Mouse (Mus musculus) G1E-ER4 (cell line): ENCODE measurements around the gene Ackr3. TPM values are rescaled to one million over a fixed set of nuclear protein-coding genes. Genes with fewer than 3 reads are reported as not detected.

Source experiments
- GATA1 ChIP-seq: IDR thresholded peaks from one replicate; pipeline ENCODE4 v1.8.0; 2012; ENCODE audit warnings: low read length, inconsistent platforms
- polyA plus RNA-seq: library from polyadenylated mRNA; stranded (reverse); fragments of >175 nt; gene quantifications from 2 replicates; pipeline ENCODE4 v1.2.3, GENCODE M21; 2012

The Ackr3 gene
- not detected in 2 replicates for polyA plus RNA-seq

GRCm38 (mm10) chr1:90203783-90204690 lies at the start of gene Ackr3:
Ackr3 (plus strand) TSS chr1:90203980.
- TF ChIP-seq GATA1, result no peak

- TF ChIP-seq GATA1, result no peak
Observed at GRCm38 (mm10) chr1:90156589-90156988, 47.2 kb upstream of the Ackr3 start.

DNA sequence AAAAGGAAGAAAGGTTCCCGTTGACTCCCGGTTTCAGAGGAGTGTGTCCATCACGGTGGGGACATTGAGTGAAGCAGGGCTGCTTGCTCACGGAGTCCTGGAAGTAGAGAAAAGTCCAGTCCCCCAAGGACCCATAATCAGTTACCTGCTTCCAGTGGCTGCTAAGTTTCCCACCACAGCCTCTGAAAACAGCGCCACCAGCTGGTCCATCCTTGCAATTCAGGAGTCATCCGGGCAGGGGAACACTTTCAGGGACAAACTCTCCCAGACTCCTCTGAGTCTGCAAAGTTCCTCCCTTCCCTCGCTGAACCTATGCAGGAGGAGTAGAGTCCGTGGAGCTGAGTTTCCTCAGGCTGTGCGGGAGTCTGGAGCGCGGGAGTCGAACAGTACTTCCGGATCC lies 43.9 kb upstream of the Ackr3 start:
- TF ChIP-seq GATA1, result no peak

GRCm38 (mm10) chr1:90161623-90162022 lies 42.2 kb upstream of the Ackr3 start:
- TF ChIP-seq GATA1, result no peak

GRCm38 (mm10) chr1:90162379-90162857 lies 41.4 kb upstream of the Ackr3 start:
- no peak for TF ChIP-seq GATA1

GRCm38 (mm10) chr1:90163161-90163560 lies 40.6 kb upstream of the Ackr3 start:
- no peak for TF ChIP-seq GATA1

DNA sequence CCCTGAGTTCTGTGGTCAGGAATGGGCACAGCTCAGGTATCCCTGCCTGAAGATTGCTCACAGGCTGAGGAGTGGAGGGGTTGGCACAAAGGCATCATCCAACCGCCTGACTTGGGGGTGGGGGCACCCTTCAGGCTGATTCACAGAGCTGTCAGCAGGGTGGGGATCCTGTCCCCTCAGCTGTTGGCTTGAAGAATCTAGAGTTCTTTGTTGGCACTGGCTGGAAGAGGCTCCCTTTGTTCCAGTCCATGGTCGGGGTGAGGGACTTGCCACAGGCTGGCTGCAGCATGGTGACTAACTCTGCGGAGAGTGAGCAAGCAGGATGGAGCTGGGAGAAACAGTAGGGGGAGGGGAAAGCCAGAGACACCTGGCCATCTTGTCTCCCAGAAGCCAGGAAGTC lies 39.5 kb upstream of the Ackr3 start:
- TF ChIP-seq GATA1, result no peak

GRCm38 (mm10) chr1:90174338-90174737 lies 29.4 kb upstream of the Ackr3 start:
- TF ChIP-seq GATA1, result no peak

GRCm38 (mm10) chr1:90176223-90176622 lies 27.6 kb upstream of the Ackr3 start:
- TF ChIP-seq GATA1, result no peak

DNA sequence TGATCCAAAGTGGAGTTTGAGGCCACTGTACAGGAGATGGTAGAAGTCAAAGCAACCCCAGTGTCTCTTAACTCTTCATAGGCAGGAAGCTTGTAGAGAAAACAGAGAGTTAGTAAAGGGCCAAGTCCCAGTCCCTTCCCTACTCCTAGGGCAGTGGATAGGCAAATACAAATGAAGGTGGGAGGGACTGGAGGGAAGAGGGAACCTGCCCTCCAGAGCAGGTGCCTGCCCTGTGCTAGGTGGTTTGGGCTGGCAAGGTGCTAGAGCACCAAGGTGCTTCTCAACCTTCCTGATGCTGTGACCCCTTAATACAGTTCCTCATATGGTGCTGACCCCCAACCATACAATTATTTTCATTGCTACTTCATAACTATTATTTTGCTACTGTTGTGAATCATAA lies 26.2 kb upstream of the Ackr3 start:
- TF ChIP-seq GATA1, result no peak

GRCm38 (mm10) chr1:90177978-90178377 lies 25.8 kb upstream of the Ackr3 start:
- no peak for TF ChIP-seq GATA1

DNA sequence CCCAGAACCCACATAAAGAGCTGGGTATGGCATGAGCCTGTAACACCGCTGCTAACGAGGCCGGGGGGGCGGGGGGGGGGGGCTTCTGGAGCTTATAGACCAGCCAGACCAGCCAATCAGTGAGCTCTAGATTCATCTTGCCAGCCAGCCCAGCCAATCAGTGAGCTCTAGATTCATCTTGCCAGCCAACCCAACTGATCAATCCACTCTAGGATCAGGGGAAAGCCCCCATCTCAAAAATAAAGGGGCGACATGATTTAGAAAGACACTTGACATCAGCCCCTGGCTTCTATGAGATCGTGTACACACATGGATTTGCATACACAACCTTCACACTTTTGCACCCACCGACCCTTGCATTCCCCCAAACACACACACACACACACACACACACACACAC lies 23.3 kb upstream of the Ackr3 start:
- no peak for TF ChIP-seq GATA1

GRCm38 (mm10) chr1:90180966-90181699 lies 22.6 kb upstream of the Ackr3 start:
- TF ChIP-seq GATA1, result no peak

GRCm38 (mm10) chr1:90182521-90182920 lies 21.3 kb upstream of the Ackr3 start:
- no peak for TF ChIP-seq GATA1

GRCm38 (mm10) chr1:90183602-90184001 lies 20.2 kb upstream of the Ackr3 start:
- TF ChIP-seq GATA1, result no peak

DNA sequence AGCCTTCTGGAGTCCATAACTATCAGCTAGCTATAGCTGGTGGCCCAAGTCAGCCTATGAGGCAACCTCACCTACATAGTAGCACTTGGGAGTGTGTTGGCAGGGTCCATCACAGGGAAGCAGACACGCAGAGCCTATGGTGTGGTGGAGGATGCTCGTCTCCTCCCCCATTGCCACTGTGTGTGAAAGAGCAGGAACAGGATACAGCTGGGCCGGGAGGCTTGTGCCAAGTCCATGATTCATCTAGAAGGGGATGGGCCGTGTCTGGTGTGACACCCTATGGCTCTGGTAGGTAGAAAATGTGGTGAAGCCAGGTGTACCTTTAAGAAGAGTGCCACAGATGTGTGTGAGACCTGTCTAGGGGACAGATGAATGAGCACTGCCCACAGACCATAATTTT lies 17.6 kb upstream of the Ackr3 start:
- TF ChIP-seq GATA1, result no peak
